Mouse (Mus musculus) neural tube, embryonic 14.5 days (tissue): ENCODE results near the gene Aars. TPM values are rescaled to one million over a fixed set of nuclear protein-coding genes. Genes with fewer than 3 reads are reported as not detected.
"Not testable (repeated sequence)": the region's sequence is repeated elsewhere in the genome, so short reads cannot be mapped to it uniquely, and the experiment has no call there.

Experiments used
- ATAC-seq: fragments of 200-750 bp; cut with Nextera tagmentation; 2 replicates; pipeline ENCODE4 v1.8.0; 2017; ENCODE audit warnings: low read depth, mild to moderate bottlenecking, moderate TSS enrichment, moderate library complexity
- H3K27ac ChIP-seq: fragments of 300-500 bp; sonication (generic); 2 replicates; pipeline ENCODE4 v1.5.1; 2014; ENCODE audit warnings: low read depth, mild to moderate bottlenecking, control low read depth, low read length, moderate library complexity, mixed read lengths
- H3K27me3 ChIP-seq: fragments of 300-500 bp; sonication (generic); 2 replicates; pipeline ENCODE4 v1.6.1; 2014; ENCODE audit warnings: low read length; ENCODE audit not compliant: control insufficient read depth, insufficient read depth
- H3K36me3 ChIP-seq: fragments of 300-500 bp; sonication (generic); 2 replicates; pipeline ENCODE4 v1.6.1; 2014; ENCODE audit warnings: low read length, mixed read lengths; ENCODE audit not compliant: control insufficient read depth, insufficient read depth
- H3K4me1 ChIP-seq: fragments of 300-500 bp; sonication (generic); 2 replicates; pipeline ENCODE4 v1.6.1; 2014; ENCODE audit warnings: low read length; ENCODE audit not compliant: control insufficient read depth, insufficient read depth
- H3K4me2 ChIP-seq: fragments of 300-500 bp; sonication (generic); 2 replicates; pipeline ENCODE4 v1.6.1; 2014; ENCODE audit warnings: mild to moderate bottlenecking, low read depth, low read length, control low read depth
- H3K4me3 ChIP-seq: fragments of 300-500 bp; sonication (generic); 2 replicates; pipeline ENCODE4 v1.5.1; 2014; ENCODE audit warnings: low read depth, low read length, control low read depth, mixed read lengths
- H3K9ac ChIP-seq: fragments of 300-500 bp; sonication (generic); replicated peaks from 2 replicates; pipeline ENCODE4 v1.6.1; 2014; ENCODE audit warnings: low read depth, mild to moderate bottlenecking, control low read depth, low read length, mixed read lengths
- H3K9me3 ChIP-seq: fragments of 300-500 bp; sonication (generic); 2 replicates; pipeline ENCODE4 v1.6.1; 2016; ENCODE audit warnings: low read length; ENCODE audit not compliant: control insufficient read depth
- WGBS: fragments of 180-500 bp; shearing (Covaris S2); extraction: QIAGEN DNeasy Blood & Tissue Kit; methylation state at CpG from one replicate; pipeline ENCODE4 v1.1.7; 2014; 5-methylcytosine and 5-hydroxymethylcytosine counted together
- polyA plus RNA-seq: library from polyadenylated mRNA; unstranded; fragments of >200 nt; fragmentation: Nextera tagmentation; extraction: Ambion mirVana; gene quantifications from 2 replicates; pipeline ENCODE4 v1.2.1, GENCODE M21; 2014

Gene Aars
- polyA plus RNA-seq, 1 experiment from 2014 or later, result 76.4 TPM

DNA sequence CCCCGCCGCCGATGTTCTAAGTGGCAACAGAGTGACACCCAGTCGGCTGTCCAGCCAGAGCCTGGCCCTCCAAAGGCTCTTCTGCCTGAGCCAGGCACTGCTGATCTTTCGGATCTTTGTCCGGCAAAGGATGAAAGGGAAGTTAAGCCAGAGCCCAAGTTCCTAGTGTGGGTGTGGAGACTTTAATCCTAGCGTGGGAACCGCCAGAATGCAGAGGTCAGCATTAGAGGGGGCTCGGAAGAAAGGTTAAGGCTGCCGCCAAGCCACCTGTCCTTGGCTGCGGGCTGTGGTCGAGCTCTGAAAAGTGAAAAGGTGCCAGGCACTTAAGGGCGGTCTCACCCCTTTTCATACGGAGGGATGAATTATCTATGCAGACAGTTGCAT, 28.7 kb downstream of the Aars start:
- H3K36me3 ChIP-seq, result no peaks in the 10 kb centered on the region
- no peaks in the 10 kb centered on the region for H3K27me3 ChIP-seq
- H3K4me3 ChIP-seq, result peak overlapping the region; percentile 68
- H3K4me1 ChIP-seq, result peaks cover 19% of the 10 kb centered on the region
- peak overlapping the region; percentile 75 for H3K9ac ChIP-seq
- WGBS, result 2% methylated on average over 14 of the region's 14 CpGs
- H3K4me2 ChIP-seq, result peak overlapping the region; percentile 74
- peak; percentile 19; the same call in 1 of the 2 replicates for ATAC-seq
- H3K27ac ChIP-seq, result peak overlapping the region; percentile 77
- H3K9me3 ChIP-seq, result no peaks in the 10 kb centered on the region

DNA sequence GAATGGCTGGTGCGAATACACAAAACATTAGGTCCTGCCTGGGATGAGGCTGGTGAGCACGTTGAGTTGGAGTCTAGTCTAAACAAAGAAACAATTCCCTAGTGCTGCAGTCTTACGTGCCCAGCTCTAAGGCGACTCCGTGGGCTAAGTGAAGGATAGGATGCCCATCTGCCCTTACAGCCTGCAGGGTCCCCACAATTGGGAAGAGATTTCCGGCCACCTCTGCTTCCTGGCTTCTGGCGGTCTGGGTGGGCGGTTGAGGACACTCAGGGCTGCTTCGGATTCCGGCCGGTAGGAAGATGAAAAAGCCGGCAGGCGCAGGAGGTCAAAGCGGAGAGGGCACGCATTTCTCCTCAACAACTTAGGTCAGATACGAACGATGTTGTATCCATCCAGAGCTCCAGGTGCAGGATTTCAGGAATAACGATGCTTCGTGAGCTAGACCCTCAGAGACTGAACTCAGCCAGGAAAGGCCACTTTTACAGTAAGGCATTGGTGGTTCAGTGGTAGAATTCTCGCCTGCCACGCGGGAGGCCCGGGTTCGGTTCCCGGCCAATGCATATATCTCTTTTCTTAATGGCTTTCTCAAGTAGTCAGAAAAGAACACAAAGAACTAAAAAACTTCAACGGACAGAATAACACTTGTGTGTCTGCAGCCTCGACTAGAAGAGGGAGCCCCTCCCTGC, 29.3 kb downstream of the Aars start:
- under 1% methylated on average over 27 of the region's 27 CpGs for WGBS
- H3K4me2 ChIP-seq, result peak overlapping the region; percentile 74
- ATAC-seq, result peak; percentile 95

DNA sequence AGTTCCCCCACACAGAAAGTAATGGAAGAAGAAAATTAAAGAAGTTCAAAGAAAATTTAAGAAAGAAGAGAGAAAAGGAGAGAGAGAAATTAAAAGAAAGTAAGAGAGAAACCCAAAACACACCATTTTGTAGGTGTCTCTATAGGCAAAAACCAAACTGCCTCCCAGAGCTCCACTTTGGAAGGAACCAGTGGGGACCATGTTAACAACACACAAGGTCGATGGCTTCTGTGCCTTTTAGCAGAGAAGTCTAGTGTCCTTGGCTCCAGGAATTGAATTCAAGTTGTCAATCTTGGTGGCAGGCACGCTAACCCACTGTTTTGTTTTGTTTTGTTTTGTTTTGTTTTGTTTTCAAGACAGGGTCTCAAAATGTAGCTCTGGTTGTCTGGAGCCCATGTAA, 29.9 kb downstream of the Aars start:
- Histone ChIP-seq H3K4me2 (peak overlapping the region; percentile 36; the same call in 1 of the 2 replicates), H3K27ac (no peak overlapping the region), H3K27me3 (no peaks in the 10 kb centered on the region), H3K4me3 (no peak overlapping the region; the same call in 1 of the 2 replicates), H3K36me3 (no peaks in the 10 kb centered on the region), H3K4me1 (peaks cover 10% of the 10 kb centered on the region; the same call in 1 of the 2 replicates), H3K9ac (no peak overlapping the region), H3K9me3 (no peaks in the 10 kb centered on the region)
- ATAC-seq, result no peak
- 66% methylated on average over 2 of the region's 2 CpGs for WGBS

More for the DNA sequence above, 29.3 kb downstream of the Aars start:
- Histone ChIP-seq H3K27me3 (no peaks in the 10 kb centered on the region), H3K36me3 (no peaks in the 10 kb centered on the region), H3K27ac (peak overlapping the region; percentile 77), H3K4me3 (peak overlapping the region; percentile 68), H3K9ac (peak overlapping the region; percentile 75), H3K9me3 (no peaks in the 10 kb centered on the region), H3K4me1 (peaks cover 15% of the 10 kb centered on the region)

DNA sequence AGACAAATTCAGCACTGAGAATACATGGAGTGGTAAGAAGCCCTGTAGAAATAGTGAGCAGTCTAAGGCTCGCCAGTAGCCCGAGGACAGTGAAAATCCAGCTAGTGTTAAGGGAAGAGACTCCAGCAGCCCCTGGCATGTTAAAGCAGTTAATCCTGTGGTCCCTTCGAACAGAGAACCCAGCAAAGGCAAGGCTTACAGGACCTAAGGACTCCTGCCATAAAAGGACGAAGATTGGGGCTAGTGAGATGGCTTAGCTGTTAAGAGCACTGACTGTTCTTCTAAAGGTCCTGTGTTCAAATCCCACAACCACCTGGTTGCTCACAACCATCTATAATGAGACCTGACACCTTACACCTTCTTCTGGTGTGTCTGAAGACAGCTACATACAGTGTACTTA, 33.4 kb downstream of the Aars start:
- Histone ChIP-seq H3K4me2 (no peak overlapping the region), H3K4me3 (no peak overlapping the region), H3K27me3 (no peaks in the 10 kb centered on the region), H3K9me3 (no peaks in the 10 kb centered on the region), H3K4me1 (no peaks in the 10 kb centered on the region; the same call in 1 of the 2 replicates), H3K27ac (no peak overlapping the region), H3K9ac (no peak overlapping the region), H3K36me3 (no peaks in the 10 kb centered on the region)
- no peak for ATAC-seq
- 69% methylated on average over 4 of the region's 4 CpGs for WGBS

DNA sequence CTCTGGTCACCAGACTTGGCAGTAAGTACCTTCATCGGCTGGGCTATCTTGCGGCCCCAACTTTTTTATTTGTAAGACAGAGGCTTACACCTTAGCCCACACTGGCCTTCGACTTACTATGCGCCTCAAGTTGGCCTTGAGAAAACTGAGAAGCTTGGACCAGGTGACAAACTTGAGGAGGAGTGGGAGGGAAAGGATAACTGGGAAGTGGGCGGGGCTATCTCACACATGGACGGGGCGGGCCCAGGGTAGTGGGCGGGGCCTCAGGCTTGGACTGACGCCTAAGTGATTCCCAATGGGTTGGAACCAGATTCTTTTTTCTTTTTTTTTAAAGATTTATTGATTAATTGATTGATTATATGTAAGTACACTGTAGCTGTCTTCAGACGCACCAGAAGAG, 34.5 kb downstream of the Aars start:
- no peak overlapping the region for H3K4me2 ChIP-seq
- no peak for ATAC-seq
- no peaks in the 10 kb centered on the region for H3K27me3 ChIP-seq
- H3K4me3 ChIP-seq, result no peak overlapping the region
- H3K9me3 ChIP-seq, result no peaks in the 10 kb centered on the region
- no peaks in the 10 kb centered on the region for H3K36me3 ChIP-seq
- no peak overlapping the region for H3K9ac ChIP-seq
- no peak overlapping the region for H3K27ac ChIP-seq
- whole genome bisulfite sequencing, result 29% methylated on average over 10 of the region's 10 CpGs
- H3K4me1 ChIP-seq, result no peaks in the 10 kb centered on the region

DNA sequence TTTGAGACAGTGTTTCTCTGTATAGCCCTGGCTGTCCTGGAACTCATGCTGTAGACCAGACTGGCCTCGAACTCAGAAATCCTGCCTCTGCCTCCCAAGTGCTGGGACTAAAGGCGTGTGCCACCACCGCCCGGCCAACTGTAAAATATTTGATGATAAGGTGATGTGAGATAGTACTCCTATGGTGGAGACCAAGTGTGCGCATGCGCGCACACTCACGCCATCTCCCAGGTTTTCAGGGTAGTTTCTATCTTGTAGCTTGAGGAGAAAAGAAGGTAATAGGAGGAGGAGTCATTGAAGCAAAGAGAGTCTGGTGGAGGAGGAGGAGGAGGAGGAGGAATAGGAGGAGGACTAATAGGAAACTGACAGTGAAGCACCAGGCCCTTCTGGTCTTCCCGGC, 35.7 kb downstream of the Aars start:
- not testable (repeated sequence) for H3K4me3 ChIP-seq, H3K4me2 ChIP-seq, H3K9me3 ChIP-seq, H3K27ac ChIP-seq, H3K9ac ChIP-seq, ATAC-seq, H3K4me1 ChIP-seq, H3K36me3 ChIP-seq, H3K27me3 ChIP-seq
- 94% methylated on average over 9 of the region's 9 CpGs for WGBS

DNA sequence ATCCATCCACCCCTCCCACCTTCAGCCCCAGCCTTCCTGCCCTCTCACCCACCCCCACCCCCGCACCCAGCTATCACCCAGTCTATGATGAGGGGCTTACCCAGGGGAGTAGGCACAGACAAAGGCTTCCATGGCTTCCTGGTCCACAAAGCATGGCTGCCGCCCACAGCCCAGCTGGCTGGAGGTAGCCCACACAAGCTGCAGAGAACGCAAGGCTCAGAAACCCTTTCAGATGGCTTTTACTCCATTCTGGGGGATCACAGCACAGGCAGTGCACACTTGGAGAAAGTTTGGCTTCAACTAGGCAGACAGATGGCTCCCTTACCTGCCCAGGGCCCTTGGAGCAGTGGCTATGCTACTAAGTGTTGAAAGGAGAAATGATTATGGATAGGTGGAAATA, 43.0 kb downstream of the Aars start:
- Histone ChIP-seq H3K9me3 (no peaks in the 10 kb centered on the region), H3K36me3 (no peaks in the 10 kb centered on the region), H3K4me3 (no peak overlapping the region), H3K9ac (no peak overlapping the region), H3K27ac (no peak overlapping the region), H3K4me1 (no peaks in the 10 kb centered on the region), H3K4me2 (no peak overlapping the region), H3K27me3 (no peaks in the 10 kb centered on the region)
- no peak for ATAC-seq
- 82% methylated on average over 3 of the region's 3 CpGs for WGBS

DNA sequence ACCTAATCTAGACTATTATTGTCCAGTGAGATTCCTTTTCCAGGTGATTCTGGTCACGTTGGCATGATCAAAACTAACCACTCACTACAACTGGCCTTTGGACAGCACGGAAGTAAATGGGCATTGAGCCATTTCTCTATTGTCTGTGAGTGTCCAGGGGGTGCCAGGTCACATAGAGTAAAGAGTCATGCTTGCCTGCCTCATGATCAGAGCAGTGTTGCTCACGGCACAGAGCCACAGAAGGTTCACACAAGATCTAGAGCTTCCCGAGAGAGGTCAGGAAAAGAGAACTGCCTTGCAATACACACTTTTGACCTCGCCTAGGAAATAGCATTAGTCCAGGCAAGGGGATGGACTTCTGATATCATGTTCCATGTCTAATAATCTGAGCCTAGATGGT, 46.5 kb downstream of the Aars start:
- Histone ChIP-seq H3K36me3 (no peaks in the 10 kb centered on the region), H3K4me2 (no peak overlapping the region), H3K27me3 (no peaks in the 10 kb centered on the region), H3K9me3 (no peaks in the 10 kb centered on the region), H3K9ac (no peak overlapping the region), H3K4me1 (no peaks in the 10 kb centered on the region), H3K27ac (no peak overlapping the region), H3K4me3 (no peak overlapping the region)
- ATAC-seq, result no peak
- 71% methylated on average over 5 of the region's 5 CpGs for WGBS

DNA sequence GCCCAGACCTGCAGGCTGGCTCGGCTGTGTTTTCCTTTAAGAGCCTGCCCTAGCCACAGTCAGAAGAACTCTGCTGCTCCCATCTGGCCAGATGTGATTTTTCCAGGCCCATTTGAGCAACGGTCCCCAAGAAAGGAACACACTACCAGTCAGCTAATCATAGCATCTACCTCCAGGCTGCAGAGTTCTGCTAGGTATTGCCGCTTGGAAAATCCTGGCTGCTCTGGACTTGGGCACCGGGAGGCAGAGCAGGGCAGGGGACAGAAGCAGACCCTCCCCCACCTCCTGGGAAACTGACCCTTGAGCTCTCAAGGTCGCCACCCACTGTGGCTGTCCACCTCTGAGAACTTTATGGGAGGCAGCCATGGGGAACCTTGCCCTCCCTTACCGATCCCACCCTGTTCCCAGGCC, 46.9 kb downstream of the Aars start:
- Histone ChIP-seq H3K27ac (no peak overlapping the region), H3K36me3 (no peaks in the 10 kb centered on the region), H3K4me3 (no peak overlapping the region), H3K4me2 (no peak overlapping the region), H3K9me3 (no peaks in the 10 kb centered on the region), H3K4me1 (no peaks in the 10 kb centered on the region), H3K27me3 (no peaks in the 10 kb centered on the region), H3K9ac (no peak overlapping the region)
- WGBS, result 42% methylated on average over 6 of the region's 6 CpGs
- no peak for ATAC-seq
